Mouse (Mus musculus): Measurements from ENCODE around the gene Spout1. TPM values are rescaled to one million over a fixed set of nuclear protein-coding genes. Genes with fewer than 3 reads are reported as not detected.

Spout1 gene
- 25.6 TPM for polyA plus RNA-seq (2017; shearing (Covaris generic))

DNA sequence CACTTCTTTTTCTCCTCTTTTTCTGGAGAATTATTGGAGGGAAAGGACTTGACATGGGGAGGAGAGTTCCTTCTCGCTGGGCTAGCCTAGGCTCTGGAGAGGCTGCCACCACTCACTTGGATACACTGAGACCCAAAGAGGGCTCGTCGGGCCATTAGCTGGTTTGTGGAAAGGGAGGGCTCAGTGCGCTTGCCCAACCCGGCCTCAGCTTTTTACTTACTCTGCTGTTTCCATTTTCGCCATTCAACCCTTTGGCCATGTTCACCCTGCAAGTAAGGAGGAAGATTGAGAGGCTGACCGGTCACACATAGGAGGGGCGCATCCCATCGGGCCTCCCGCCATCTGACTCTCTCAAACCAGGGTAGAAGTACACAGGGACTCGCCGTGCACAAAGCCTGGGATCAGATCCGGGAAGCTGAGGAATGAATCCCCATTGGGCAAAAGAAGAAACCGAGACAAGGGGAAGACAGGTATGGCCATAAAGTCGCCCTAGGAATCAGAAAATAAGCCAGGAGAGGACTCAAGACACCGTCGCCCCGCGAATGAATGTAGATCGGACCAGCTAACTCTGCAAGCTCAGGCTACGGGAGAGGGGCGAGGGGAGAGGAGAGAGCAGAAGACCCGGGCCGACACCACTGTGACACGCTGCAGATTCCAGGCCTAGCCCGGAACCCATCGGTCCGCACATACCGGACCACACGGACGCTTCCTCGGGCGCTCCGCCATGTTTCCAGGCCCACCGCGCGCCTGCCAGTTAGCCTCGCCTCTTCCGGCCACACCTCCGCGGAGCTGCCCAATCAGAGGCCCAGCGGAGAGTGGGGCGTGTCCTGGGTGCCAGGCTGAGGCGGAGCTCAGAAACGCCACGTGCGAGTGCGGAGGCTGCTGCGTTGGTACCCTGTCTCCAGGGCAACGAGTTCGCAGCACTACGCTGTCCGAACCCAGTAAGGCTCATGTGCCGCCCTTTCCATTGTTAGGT, at the start of gene Spout1:
TSS of gene Spout1 (minus strand) at position 760 of the 976 bp plus-strand sequence.

DNA sequence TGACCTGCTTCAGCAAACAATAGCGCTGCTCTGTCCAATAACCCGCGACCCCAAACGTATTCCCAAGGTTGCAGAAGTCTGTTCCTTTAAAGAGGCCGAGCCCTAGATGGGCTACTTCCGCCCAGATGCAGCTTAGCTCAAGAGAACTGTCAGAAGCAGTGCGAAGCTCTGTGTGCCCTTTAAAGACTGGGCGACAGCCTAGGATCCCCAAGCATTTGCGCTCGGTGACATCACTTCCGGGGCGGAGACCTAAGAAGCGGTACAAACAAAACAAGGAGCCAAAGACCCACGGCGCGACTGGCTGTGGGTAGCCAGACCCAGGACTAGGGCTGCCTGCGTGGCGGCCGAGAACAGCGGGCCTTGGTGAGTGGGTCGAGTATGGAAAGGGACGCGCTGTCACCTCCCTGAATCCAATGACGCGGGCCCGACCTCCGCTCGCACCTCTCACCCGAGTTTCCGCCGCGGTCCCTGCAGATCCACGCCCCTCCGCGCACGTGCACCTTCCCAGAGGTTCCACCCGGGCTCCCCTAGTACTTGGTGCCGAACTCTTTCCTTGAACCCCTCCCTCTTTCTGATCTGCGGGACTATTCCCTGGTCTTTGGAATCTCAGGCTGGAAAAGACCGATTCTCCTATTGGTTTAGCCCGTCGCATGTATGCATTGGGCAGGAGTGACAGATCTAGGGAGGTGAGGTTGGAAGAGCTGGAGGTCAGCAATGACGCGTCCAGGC, 27.5 kb upstream of the Spout1 start, which contains the start of gene Kyat1:
TSS of gene Kyat1 (minus strand) at position 219 of the 729 bp plus-strand sequence.

DNA sequence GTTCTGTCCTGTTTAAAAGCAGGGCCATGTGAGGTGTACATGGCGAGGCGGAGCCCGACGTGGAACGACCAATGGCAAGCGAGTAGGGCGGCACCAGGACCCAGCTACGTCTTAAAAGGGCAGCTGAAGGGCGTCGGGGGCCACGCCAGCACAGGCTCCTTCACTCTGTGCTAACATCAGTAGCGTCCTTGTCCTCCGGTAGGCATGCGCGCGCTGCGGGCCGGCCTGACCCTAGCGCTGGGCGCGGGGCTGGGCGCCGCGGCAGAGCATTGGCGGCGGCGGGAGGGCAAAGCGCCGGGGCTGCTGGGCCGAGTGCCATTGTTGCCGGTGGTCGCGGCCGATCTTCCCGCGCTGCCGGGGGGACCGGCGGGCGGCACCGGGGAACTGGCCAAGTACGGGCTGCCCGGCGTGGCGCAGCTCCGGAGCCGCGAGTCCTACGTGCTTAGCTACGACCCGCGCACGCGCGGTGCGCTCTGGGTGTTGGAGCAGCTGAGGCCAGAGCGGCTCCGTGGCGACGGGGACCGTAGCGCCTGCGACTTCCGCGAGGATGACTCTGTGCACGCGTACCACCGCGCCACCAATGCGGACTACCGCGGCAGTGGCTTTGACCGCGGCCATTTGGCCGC, 6.8 kb downstream of the Spout1 start, which contains the start of gene Endog:
TSS of gene Endog (plus strand) at position 123 of the 626 bp plus-strand sequence.

DNA sequence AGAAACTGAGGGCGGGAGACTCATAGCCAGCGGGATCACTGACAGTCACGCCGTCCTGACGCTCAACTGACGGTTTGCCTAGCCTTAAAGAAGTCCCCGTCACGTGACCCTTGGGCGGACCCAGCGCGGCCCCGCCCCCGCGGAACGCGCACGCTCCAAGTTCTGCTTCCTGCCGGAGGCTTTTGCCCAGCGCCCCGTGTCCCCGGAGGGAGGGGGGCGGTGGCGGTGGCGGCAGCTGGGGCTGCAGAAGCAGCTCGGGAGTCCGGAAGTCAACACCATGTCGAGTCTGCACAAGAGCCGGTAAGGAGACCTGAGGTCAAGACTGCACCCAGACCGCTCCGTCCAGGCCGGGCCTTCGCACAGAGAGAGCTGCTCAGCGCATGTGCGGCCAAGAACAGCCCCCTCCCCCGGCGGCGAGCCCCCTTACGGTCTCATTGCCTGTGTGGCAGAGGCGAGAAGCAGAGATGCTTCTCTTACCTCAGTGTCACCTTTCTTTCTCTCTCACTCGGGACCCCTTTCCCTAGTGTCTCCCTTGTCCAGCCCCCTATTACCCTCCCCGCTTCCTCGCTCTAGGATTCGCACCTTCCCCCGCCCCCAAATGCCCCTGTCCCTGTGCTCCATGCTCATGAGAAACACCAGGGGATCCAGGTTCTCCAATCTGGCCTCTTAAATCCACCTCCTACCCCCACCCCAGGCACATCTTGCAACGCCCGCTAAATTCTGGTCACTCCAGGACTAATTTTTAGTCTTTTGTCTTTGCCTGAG, 44.5 kb downstream of the Spout1 start, which contains the start of gene Tbc1d13:
TSS of gene Tbc1d13 (plus strand) at position 134 of the 765 bp plus-strand sequence.

DNA sequence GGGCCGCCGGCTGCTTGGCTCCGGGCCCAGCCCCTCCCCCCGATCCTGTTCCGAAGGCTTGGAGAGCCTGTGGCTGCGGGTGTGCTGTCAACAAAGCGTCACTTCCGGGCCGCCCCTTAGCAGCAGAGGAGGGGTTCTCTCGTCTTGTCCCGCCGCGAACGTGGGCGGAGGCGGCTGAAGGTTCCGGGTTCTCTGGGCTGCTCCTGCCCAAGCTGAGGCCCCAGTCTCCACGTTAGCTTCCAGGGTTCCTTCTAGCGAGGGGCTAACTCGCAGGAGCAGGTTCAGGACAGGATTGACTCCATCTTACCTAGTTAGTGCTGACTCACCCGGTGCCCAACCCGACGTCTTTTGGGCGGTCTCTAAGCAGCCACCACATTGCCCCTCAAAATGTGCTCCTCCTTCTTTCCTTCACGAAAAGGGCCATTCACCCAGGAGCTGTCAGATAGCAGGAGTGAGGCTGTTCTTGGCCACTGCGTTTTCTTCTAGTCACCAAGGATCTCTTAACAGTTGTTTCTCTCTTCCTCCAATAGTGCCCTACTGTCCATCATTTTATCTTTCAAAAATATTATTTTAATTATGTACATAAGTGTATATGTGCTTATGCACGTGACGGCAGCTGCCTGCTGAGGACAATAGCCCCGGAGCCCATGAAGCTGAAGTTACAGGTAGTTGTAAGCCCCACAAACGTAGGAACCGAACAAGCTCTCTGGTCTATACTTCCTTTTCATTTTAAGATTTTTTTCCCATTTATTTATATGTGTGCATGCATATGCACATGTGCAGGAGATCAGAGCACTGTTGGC, 53.6 kb downstream of the Spout1 start, which contains the start of gene Zer1:
TSS of gene Zer1 (minus strand) at position 114 of the 803 bp plus-strand sequence.

Other genes with a start within 250 kb of the Spout1 start
- gene Gle1, start 243.0 kb downstream of the Spout1 start, polyA plus RNA-seq (2017; shearing (Covaris generic)): 46.3 TPM
- gene Sptan1, start 212.9 kb downstream of the Spout1 start, polyA plus RNA-seq (2017; shearing (Covaris generic)): 87.5 TPM
- 2.3 TPM for gene Wdr34, start 129.6 kb downstream of the Spout1 start, polyA plus RNA-seq (2017; shearing (Covaris generic))
- gene Set, start 121.1 kb downstream of the Spout1 start, polyA plus RNA-seq (2017; shearing (Covaris generic)): 282 TPM
- 1.7 TPM for gene Pkn3, start 100.8 kb downstream of the Spout1 start, polyA plus RNA-seq (2017; shearing (Covaris generic))
- 8.1 TPM for gene Zdhhc12, start 84.8 kb downstream of the Spout1 start, polyA plus RNA-seq (2017; shearing (Covaris generic))
- 34.9 TPM for gene Zer1, start 53.9 kb downstream of the Spout1 start, polyA plus RNA-seq (2017; shearing (Covaris generic))
- gene Tbc1d13, start 44.7 kb downstream of the Spout1 start, polyA plus RNA-seq (2017; shearing (Covaris generic)): 5.0 TPM
- 19.4 TPM for gene Endog, start 7.0 kb downstream of the Spout1 start, polyA plus RNA-seq (2017; shearing (Covaris generic))
- gene Kyat1, start 27.4 kb upstream of the Spout1 start, polyA plus RNA-seq (2017; shearing (Covaris generic)): 5.6 TPM
- 4.2 TPM for gene Lrrc8a, start 59.3 kb upstream of the Spout1 start, polyA plus RNA-seq (2017; shearing (Covaris generic))
- 0.92 TPM for gene Gm28035, start 62.1 kb upstream of the Spout1 start, polyA plus RNA-seq (2017; shearing (Covaris generic))
- gene Phyhd1, start 87.7 kb upstream of the Spout1 start, polyA plus RNA-seq (2017; shearing (Covaris generic)): 1.6 TPM
- gene Gm28038, start 102.6 kb upstream of the Spout1 start, polyA plus RNA-seq (2017; shearing (Covaris generic)): not detected
- gene Dolk, start 107.9 kb upstream of the Spout1 start, polyA plus RNA-seq (2017; shearing (Covaris generic)): 9.0 TPM
- gene Nup188, start 107.9 kb upstream of the Spout1 start, polyA plus RNA-seq (2017; shearing (Covaris generic)): 20.7 TPM
- gene Sh3glb2, start 180.9 kb upstream of the Spout1 start, polyA plus RNA-seq (2017; shearing (Covaris generic)): 99.5 TPM
- gene Miga2, start 185.8 kb upstream of the Spout1 start, polyA plus RNA-seq (2017; shearing (Covaris generic)): 7.7 TPM
- gene Dolpp1, start 213.8 kb upstream of the Spout1 start, polyA plus RNA-seq (2017; shearing (Covaris generic)): 21.1 TPM
- 10.1 TPM for gene Crat, start 237.4 kb upstream of the Spout1 start, polyA plus RNA-seq (2017; shearing (Covaris generic))
- gene Ptpa, start 237.6 kb upstream of the Spout1 start, polyA plus RNA-seq (2017; shearing (Covaris generic)): 79.7 TPM

Measured in effector memory CD4-positive, alpha-beta T cell, adult 5 months (primary cell).